Mouse (Mus musculus) lung, embryonic 15.5 days (tissue): ENCODE measurements at regions not wholly inside any gene's neighbourhood (a gene's known extent, or its start where the extent isn't known, plus 50 kb on each side); places are given as distances from the start of the nearest gene placed in this dataset.
"Not testable (repeated sequence)": the region's sequence is repeated elsewhere in the genome, so short reads cannot be mapped to it uniquely, and the experiment has no call there.

Experiments used
- ATAC-seq: fragments of 200-750 bp; cut with Nextera tagmentation; 2 replicates; pipeline ENCODE4 v1.8.0; 2017; ENCODE audit warnings: moderate number of reproducible peaks, borderline replicate concordance; ENCODE audit not compliant: low FRiP score, low TSS enrichment; ENCODE audit errors: extremely low read depth
- H3K27ac ChIP-seq: fragments of 300-500 bp; sonication (generic); 2 replicates; pipeline ENCODE4 v1.5.1; 2015; ENCODE audit warnings: moderate library complexity, mild to moderate bottlenecking, inconsistent platforms
- H3K27me3 ChIP-seq: fragments of 300-500 bp; sonication (generic); 2 replicates; pipeline ENCODE4 v1.6.1; 2015; ENCODE audit warnings: inconsistent platforms
- H3K36me3 ChIP-seq: fragments of 300-500 bp; sonication (generic); 2 replicates; pipeline ENCODE4 v1.6.1; 2015; ENCODE audit warnings: inconsistent platforms
- H3K4me1 ChIP-seq: fragments of 300-500 bp; sonication (generic); 2 replicates; pipeline ENCODE4 v1.6.1; 2015; ENCODE audit warnings: inconsistent platforms
- H3K4me2 ChIP-seq: fragments of 300-500 bp; sonication (generic); 2 replicates; pipeline ENCODE4 v1.6.1; 2015; ENCODE audit warnings: inconsistent platforms, mild to moderate bottlenecking, moderate library complexity
- H3K4me3 ChIP-seq: fragments of 300-500 bp; sonication (generic); 2 replicates; pipeline ENCODE4 v1.5.1; 2015; ENCODE audit warnings: mild to moderate bottlenecking, inconsistent platforms
- H3K9ac ChIP-seq: fragments of 300-500 bp; sonication (generic); 2 replicates; pipeline ENCODE4 v1.6.1; 2015; ENCODE audit warnings: inconsistent platforms
- H3K9me3 ChIP-seq: fragments of 300-500 bp; sonication (generic); 2 replicates; pipeline ENCODE4 v1.6.1; 2016; ENCODE audit warnings: inconsistent platforms
- WGBS: fragments of 180-500 bp; shearing (Covaris S2); methylation state at CpG from one replicate; pipeline ENCODE4 v1.1.7; 2015; 5-methylcytosine and 5-hydroxymethylcytosine counted together

- peak overlapping the region; percentile 94 for H3K27ac ChIP-seq
- H3K27me3 ChIP-seq = peaks cover 35% of the 10 kb centered on the region
- no peaks in the 10 kb centered on the region for H3K36me3 ChIP-seq
- H3K4me1 ChIP-seq = peaks cover 34% of the 10 kb centered on the region
- H3K9ac ChIP-seq = peak overlapping the region; percentile 38
- ATAC-seq = peak; percentile 81
- H3K4me3 ChIP-seq = peak overlapping the region; percentile 12; the same call in 1 of the 2 replicates
- 4% methylated on average over 19 of the region's 19 CpGs for WGBS
- H3K4me2 ChIP-seq = peak overlapping the region; percentile 47
- H3K9me3 ChIP-seq = no peaks in the 10 kb centered on the region
Measured at GRCm38 (mm10) chr11:94882687-94883383, 53.2 kb upstream of the Col1a1 start.

- H3K27ac ChIP-seq = peak overlapping the region; percentile 94
- peaks cover 34% of the 10 kb centered on the region for H3K4me1 ChIP-seq
- no peaks in the 10 kb centered on the region for H3K9me3 ChIP-seq
- 10% methylated on average over 9 of the region's 9 CpGs for WGBS
- peaks cover 35% of the 10 kb centered on the region for H3K27me3 ChIP-seq
- peak overlapping the region; percentile 47 for H3K4me2 ChIP-seq
- H3K9ac ChIP-seq = no peak overlapping the region
- H3K4me3 ChIP-seq = 0 out of 2 replicates have a peak overlapping the region, but pooled peaks have one; percentile 12
- no peaks in the 10 kb centered on the region for H3K36me3 ChIP-seq
- ATAC-seq = peak; percentile 84
Measured at GRCm38 (mm10) chr11:94881982-94882686, 53.9 kb upstream of the Col1a1 start.

GRCm38 (mm10) chr11:94880896-94881840 lies 54.9 kb upstream of the Col1a1 start:
- Histone ChIP-seq H3K4me2 (peak overlapping the region; percentile 46), H3K27ac (peak overlapping the region; percentile 94), H3K9me3 (no peaks in the 10 kb centered on the region), H3K27me3 (peaks cover 35% of the 10 kb centered on the region), H3K36me3 (no peaks in the 10 kb centered on the region), H3K4me3 (peak overlapping the region; percentile 8; the same call in 1 of the 2 replicates), H3K9ac (peak overlapping the region; percentile 26; the same call in 1 of the 2 replicates), H3K4me1 (peaks cover 34% of the 10 kb centered on the region)
- ATAC-seq = no peak
- WGBS = 6% methylated on average over 25 of the region's 27 CpGs

DNA sequence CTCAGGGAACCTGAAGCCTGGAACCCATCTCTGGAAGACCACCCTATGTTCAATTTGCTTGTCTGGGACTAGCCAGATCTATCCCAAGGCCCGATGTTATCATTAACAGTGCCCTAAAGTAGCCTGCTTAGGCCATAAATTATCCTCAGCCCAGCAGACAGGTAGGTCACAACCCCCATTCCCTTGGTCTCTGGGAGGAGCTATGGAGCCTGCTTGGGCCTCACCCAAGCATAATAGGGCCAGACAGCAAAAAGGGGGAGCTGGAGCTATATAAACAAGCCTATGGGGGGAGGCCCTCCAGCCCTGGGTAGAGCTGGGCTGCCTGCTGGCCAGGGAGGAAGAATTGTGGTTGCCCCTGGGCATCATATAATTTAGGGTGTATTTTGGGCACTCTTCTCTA lies 59.3 kb upstream of the Col1a1 start:
- no peak overlapping the region for H3K4me3 ChIP-seq
- no peak overlapping the region for H3K27ac ChIP-seq
- no peaks in the 10 kb centered on the region for H3K36me3 ChIP-seq
- no peak overlapping the region for H3K9ac ChIP-seq
- peaks cover 9% of the 10 kb centered on the region; the same call in 1 of the 2 replicates for H3K27me3 ChIP-seq
- no peaks in the 10 kb centered on the region for H3K9me3 ChIP-seq
- no peak for ATAC-seq
- 13% methylated on average over 1 of the region's 1 CpGs for WGBS
- H3K4me2 ChIP-seq = no peak overlapping the region
- peaks cover 49% of the 10 kb centered on the region for H3K4me1 ChIP-seq

GRCm38 (mm10) chr11:94875026-94875425 lies 61.0 kb upstream of the Col1a1 start:
- Histone ChIP-seq H3K27ac (no peak overlapping the region; the same call in 1 of the 2 replicates), H3K36me3 (no peaks in the 10 kb centered on the region), H3K9me3 (no peaks in the 10 kb centered on the region), H3K4me1 (peaks cover 37% of the 10 kb centered on the region), H3K4me3 (no peak overlapping the region), H3K27me3 (no peaks in the 10 kb centered on the region), H3K9ac (0 out of 2 replicates have a peak overlapping the region, but pooled peaks have one; percentile 10), H3K4me2 (no peak overlapping the region)
- no peak for ATAC-seq
- 52% methylated on average over 7 of the region's 7 CpGs for WGBS

GRCm38 (mm10) chr11:94874155-94874561 lies 61.9 kb upstream of the Col1a1 start:
- H3K27ac ChIP-seq = peak overlapping the region; percentile 94
- peaks cover 33% of the 10 kb centered on the region for H3K4me1 ChIP-seq
- H3K36me3 ChIP-seq = no peaks in the 10 kb centered on the region
- 12% methylated on average over 6 of the region's 7 CpGs for WGBS
- H3K27me3 ChIP-seq = no peaks in the 10 kb centered on the region
- peak; percentile 25; the same call in 1 of the 2 replicates for ATAC-seq
- H3K9me3 ChIP-seq = no peaks in the 10 kb centered on the region
- H3K9ac ChIP-seq = no peak overlapping the region
- H3K4me3 ChIP-seq = 0 out of 2 replicates have a peak overlapping the region, but pooled peaks have one; percentile 24
- H3K4me2 ChIP-seq = peak overlapping the region; percentile 56

- peak overlapping the region; percentile 27; the same call in 1 of the 2 replicates for H3K9ac ChIP-seq
- peaks cover 30% of the 10 kb centered on the region for H3K4me1 ChIP-seq
- H3K36me3 ChIP-seq = no peaks in the 10 kb centered on the region
- peak overlapping the region; percentile 56 for H3K4me2 ChIP-seq
- peak overlapping the region; percentile 94 for H3K27ac ChIP-seq
- H3K4me3 ChIP-seq = 0 out of 2 replicates have a peak overlapping the region, but pooled peaks have one; percentile 24
- ATAC-seq = 0 out of 2 replicates have a peak, but pooled peaks have one; percentile 13
- 3% methylated on average over 7 of the region's 7 CpGs for WGBS
- no peaks in the 10 kb centered on the region for H3K27me3 ChIP-seq
- H3K9me3 ChIP-seq = no peaks in the 10 kb centered on the region
Measured at GRCm38 (mm10) chr11:94873693-94874092, 62.3 kb upstream of the Col1a1 start.

- Histone ChIP-seq H3K36me3 (no peaks in the 10 kb centered on the region), H3K9ac (no peak overlapping the region), H3K27ac (peak overlapping the region; percentile 94), H3K4me3 (peak overlapping the region; percentile 24), H3K4me2 (peak overlapping the region; percentile 56), H3K9me3 (no peaks in the 10 kb centered on the region), H3K4me1 (peaks cover 30% of the 10 kb centered on the region), H3K27me3 (no peaks in the 10 kb centered on the region)
- 0% methylated on average over 19 of the region's 19 CpGs for WGBS
- peak; percentile 81 for ATAC-seq
Measured at GRCm38 (mm10) chr11:94872921-94873320, 63.1 kb upstream of the Col1a1 start.

DNA sequence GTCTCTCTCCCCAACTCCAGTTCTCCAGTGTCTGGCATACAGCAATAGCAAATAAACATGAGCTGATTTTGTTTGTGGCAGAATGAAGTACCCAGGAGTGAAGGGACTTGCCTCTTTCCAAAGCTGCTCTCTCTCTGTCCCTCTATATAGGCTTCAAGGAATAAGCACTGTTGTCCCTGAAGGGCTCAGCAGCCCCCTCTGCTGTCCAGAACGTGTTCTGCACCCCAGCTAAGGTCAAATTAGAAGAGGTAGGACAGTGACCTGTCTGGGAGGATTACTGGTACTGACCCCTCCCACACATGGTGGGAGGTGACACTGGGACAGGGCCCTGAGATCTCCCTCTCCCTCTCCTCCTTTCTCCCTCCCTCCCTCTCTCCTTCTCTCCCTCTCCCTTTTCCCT lies 65.7 kb upstream of the Col1a1 start:
- Histone ChIP-seq H3K4me1 (peaks cover 30% of the 10 kb centered on the region), H3K4me2 (peak overlapping the region; percentile 23; the same call in 1 of the 2 replicates), H3K9ac (no peak overlapping the region), H3K4me3 (no peak overlapping the region), H3K36me3 (no peaks in the 10 kb centered on the region), H3K9me3 (no peaks in the 10 kb centered on the region), H3K27ac (peak overlapping the region; percentile 36; the same call in 1 of the 2 replicates), H3K27me3 (no peaks in the 10 kb centered on the region)
- WGBS = 0% methylated on average over 1 of the region's 1 CpGs
- no peak for ATAC-seq

GRCm38 (mm10) chr11:94869866-94870265 lies 66.2 kb upstream of the Col1a1 start:
- Histone ChIP-seq H3K4me1 (peaks cover 28% of the 10 kb centered on the region), H3K4me2 (peak overlapping the region; percentile 23; the same call in 1 of the 2 replicates), H3K27ac (0 out of 2 replicates have a peak overlapping the region, but pooled peaks have one; percentile 36)
- not testable (repeated sequence) for H3K9me3 ChIP-seq, H3K4me3 ChIP-seq, H3K36me3 ChIP-seq, H3K9ac ChIP-seq, H3K27me3 ChIP-seq
- 16% methylated on average over 4 of the region's 4 CpGs for WGBS
- 0 out of 2 replicates have a peak, but pooled peaks have one; percentile 23 for ATAC-seq
